Mouse (Mus musculus) ovary, postnatal 10 days (tissue): ENCODE results near the gene BC017158.
A peak's percentile ranks its signal among the peaks of the same experiment; 100 is the strongest.

Experiments
- DNase-seq: peaks from one replicate; pipeline ENCODE4 v3.0.0; 2022; ENCODE audit warnings: low spot score

Gene BC017158

GRCm38 (mm10) chr7:128256783-128257334 lies 41.1 kb downstream of the BC017158 start:
- no peak for DNase-seq

- no peak for DNase-seq
These were observed 42.2 kb downstream of the BC017158 start for GRCm38 (mm10) chr7:128255757-128256156.

DNA sequence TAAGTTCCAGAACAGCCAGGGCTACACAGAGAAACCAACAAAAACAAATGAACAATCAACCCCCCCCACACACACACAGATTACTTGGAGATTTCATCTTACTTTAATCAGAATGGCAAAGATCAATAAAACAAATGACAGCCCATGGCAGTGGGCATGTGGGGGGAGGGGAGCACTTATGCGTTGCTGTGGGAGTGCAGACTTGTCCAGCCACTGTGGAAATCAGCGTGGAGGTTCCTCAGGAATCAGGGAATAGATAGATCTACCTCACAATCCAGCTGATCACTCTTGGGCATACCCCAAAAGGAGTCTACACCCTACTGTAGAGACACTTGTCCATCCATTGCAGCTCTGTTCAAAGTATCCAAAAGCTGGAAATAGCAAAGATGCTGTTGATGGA lies 43.0 kb downstream of the BC017158 start:
- DNase-seq = no peak

DNA sequence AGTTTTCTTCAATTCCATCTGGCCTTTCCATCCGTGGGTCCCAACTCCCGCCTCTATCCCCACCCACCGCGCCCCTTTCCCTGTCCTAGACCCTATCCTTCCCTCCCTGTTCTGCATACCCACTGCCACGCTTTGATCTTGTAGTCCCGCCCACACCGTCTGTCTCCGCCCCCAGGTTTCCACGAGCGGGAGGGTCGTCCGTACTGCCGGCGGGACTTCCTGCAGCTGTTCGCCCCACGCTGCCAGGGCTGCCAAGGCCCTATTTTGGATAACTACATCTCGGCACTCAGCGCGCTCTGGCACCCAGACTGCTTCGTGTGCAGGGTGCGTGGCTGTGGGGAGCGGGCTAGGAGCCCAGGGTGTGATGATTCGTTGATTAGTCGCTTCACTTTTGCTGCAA lies 45.4 kb downstream of the BC017158 start:
- DNase-seq = no peak

DNA sequence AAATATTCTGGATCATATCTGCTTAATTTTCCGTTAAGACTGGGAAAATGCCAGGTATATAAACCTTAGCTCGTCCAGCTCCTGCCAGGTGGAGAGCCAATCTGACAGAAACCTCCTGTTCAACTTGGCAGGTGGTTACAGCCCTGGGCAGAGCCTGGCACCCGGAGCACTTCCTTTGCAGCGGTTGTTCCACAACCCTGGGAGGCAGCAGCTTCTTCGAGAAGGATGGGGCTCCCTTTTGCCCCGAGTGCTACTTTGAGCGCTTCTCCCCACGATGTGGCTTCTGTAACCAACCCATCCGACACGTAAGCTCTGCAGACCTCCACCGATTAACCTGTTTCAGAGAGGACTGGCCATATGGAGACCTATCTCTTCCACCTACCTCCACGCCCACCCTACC lies 46.0 kb downstream of the BC017158 start:
- DNase-seq = no peak

DNA sequence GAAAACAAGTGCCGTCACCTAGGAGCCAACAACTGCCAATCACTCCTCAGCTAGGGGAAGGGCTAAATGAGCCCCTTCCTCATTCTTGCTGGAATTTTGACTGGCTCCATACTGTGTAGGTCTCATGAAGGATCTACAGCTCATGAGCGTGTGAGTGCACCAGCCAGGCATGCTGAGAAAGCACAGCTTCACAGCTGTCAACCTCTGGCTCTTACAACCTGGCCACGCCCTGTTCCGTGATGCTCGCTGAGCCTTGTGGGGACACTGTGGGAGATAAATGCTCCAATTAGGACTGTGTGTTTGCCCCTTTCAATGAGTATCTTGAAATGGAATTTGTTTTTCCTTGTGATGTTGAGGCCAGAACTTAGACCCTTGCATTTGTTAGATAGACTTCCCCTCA lies 48.0 kb downstream of the BC017158 start:
- no peak for DNase-seq

DNA sequence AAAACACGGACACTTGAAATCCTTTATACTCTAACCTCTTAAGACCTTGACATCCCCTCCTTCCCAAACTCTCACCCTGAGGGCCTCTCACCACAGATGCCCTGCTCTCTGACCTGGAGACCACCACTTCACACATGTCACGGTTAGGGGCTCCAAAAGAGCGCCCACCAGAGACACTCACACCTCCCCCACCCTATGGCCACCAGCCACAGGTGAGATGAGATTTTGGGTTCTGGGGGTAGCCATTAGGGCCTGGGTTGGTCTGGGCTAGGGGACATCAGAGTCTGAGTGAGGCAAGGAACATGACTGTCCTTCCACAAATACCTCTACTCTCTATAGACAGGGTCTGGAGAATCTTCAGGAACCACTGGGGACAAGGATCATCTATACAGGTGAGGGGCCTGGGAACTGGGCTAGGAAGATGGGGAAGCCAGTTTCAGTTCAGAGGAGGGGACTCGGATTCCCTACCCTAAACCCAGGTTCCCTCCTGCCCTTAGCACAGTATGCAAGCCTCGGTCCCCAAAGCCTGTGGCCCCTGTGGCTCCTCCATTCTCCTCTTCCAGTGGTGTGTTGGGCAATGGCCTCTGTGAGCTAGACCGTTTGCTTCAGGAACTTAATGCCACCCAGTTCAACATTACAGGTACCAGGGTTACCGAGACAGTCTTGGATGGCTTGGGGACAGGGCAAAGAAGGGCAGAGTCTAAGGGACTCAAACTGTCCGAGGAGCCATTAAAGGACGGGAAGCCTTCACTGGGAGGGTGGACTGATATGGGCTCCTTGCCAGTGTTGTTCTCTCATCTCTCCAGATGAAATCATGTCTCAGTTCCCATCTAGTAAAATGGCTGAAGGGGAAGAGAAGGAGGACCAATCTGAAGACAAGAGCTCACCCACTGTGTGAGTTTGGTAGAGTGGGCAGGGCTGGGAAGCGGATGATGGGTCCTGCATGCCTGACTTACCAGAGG lies 49.6 kb downstream of the BC017158 start:
- DNase-seq = no peak

DNA sequence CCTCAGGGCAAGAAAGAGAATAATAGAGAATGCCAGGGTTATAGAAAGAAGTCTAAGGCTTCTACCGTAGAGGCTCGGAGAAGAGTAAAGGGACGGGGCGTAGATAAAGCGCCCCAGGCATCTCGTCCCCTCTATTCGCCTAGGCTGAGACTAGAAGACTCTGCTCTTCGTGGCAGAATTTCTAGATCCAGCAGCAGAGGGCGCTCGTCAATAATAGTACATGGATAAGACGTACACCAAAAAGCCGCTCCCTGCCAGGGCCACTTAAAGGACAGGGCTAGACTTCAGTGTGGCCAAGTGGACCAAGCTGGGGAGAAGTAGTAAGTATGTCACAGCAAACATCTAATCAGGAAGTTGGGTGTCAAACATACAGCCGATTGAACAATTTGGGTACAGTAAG lies 50.5 kb downstream of the BC017158 start:
- DNase-seq = peak; percentile 64

GRCm38 (mm10) chr7:128246496-128247391 lies 51.2 kb downstream of the BC017158 start, which contains the start of gene Tgfb1i1:
Gene Tgfb1i1, plus strand, starts transcription at chr7:128246812.
- peak; percentile 45 for DNase-seq

DNA sequence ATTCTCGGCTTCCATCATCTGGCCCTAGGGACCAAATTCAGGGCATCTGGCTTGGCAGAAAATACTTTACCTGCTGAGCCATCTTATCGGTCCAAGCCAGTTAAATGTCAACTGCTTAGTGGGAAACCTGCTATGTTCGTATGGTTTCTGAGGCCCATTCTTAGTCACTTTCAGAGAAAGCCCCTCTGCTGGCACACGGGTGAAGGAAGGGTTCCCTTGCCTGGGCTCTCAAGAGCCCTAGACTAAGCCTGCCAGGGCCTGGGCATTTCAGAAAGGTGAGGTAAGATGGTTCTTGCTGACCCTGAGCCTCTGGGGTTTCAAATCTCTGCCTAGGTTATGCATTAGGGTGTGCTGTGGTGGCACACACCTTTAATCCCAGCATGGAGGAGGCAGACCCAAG lies 52.4 kb downstream of the BC017158 start:
- DNase-seq = no peak

GRCm38 (mm10) chr7:128244410-128245025 lies 53.5 kb downstream of the BC017158 start:
- DNase-seq = no peak

GRCm38 (mm10) chr7:128243921-128244320 lies 54.0 kb downstream of the BC017158 start:
- DNase-seq = no peak

GRCm38 (mm10) chr7:128242331-128242730 lies 55.6 kb downstream of the BC017158 start:
- DNase-seq = no peak

GRCm38 (mm10) chr7:128240131-128240784 lies 57.7 kb downstream of the BC017158 start:
- no peak for DNase-seq

DNA sequence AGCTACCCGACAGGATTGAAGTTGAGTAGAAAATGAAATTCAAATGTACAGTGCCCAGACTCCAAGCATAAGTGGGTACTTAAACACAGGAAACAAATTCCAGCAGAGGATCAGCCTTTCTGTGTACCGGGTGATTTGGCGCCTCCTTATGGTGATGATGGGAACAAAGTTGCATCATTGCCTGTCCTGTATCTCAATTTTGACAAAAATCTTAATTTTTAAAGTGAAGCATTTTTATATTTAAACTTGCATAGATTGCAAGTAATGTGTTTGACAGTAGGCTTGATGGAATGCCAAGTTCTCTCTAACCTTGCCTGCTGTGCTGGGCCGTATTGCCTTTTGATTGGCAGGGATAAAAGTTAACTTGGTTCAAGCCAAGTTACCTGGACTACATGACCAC lies 59.0 kb downstream of the BC017158 start:
- no peak for DNase-seq

DNA sequence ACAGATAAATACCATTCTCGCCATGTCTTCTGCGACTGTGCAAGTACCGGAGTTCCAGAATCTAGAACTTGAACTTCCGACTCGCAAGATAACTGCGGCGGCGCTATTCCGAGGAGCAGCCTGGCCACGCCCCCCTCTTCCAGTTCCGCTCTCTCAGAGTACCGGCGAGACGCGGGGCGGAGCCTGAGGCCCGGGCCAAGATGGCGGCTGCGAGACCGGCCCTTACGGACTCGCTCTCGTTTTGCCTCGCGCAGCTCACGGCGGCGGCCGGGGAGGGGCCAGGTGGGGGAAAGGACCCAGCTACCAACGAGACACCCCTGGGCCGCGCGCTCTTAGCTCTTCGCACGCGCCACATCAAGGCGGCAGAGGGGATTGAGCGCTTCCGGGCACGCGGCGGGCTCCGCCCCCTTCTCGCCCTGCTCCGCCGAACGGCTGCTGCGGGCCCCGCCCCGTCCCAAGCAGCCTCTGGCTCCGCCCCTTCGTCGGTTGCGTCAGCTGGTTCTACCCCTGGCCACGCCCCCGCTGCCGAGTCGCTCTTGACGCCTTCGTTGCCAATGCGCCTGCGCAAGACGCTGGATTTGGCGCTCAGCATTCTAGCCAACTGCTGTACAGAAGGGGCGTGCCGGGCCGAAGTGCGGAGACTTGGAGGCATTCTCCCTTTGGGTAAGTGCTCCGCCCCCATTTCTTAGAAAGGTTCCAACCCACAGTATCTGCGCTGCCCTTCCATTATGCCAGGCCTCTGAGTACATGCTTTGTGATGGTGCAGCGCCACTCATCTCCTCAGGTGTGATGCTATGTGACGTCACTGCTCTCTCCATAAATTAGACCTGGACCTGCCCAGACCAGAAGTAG lies 59.8 kb downstream of the BC017158 start, which contains the start of gene 9130023H24Rik:
TSS of gene 9130023H24Rik (minus strand) at position 105 of the 852 bp plus-strand sequence.
- peak; percentile 99 for DNase-seq

DNA sequence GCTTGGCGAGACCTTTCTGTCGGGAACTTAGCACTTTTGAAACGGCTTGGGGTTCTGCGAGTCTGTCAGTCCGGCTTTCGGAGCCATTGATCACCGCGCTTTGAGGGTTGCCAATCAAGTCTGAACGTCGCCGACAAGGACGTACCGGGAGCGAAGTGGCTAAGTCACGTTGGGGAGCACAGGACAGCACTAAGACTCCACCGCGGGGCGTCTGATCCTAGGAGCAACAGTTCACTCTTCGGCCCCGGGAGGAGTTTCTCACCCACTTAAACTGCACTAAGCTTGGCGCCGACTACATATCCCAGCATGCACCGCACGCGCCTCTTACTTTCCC lies 60.4 kb downstream of the BC017158 start:
- no peak for DNase-seq

DNA sequence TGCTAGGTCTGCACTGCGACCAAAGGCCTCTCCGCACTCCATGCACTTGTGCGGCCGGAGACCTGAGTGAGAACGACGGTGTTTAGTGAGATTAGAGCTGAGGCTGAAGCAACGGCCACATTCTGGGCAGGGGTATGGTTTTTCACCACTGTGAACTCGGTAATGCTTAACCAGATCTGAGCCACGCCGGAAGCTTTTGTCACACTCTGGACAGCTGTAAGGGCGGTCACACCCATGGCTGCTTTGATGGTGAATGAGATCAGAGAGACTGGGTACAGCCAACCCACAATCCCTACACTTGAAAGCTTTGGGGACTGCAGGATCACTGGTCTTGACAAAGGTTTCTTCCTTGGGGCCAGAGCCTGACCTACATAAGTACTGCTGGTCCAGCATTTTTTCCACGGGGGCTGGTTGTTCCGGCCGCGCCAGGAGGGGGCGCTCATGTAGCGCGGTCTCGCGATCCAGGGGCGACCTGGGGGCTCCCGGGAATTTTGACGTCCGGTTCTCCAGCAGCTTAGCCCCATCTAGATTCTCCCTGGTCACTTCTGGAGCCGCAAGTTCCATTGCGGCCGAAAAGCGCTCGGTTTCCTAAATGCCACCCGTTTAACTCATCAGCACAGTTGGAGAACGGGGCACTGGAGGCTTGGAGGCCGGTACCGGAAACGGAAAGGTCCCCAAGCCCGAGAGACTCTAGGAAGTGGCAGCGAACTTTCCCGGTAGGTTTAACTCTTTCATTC lies 60.9 kb downstream of the BC017158 start, which contains the start of gene Armc5:
TSS of gene Armc5 (plus strand) at position 487 of the 737 bp plus-strand sequence.
- peak; percentile 85 for DNase-seq

DNA sequence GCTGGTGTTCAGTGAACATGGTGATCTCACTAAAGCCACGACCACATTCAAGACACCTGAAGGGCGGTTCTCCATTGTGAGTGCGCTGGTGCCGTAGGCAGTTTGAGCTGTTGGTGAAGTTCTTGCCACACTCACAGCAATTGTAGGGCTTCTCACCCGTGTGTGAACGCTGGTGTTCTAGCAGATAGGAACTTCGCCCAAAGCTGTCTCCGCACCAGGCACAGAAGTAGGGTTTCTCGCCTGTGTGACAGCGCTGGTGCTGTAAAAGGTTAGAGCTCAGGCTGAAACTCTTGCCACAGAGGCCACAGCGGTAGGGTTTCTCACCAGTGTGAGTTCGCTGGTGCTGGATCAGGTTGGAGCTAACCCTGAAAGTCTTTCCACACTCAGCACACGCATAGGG lies 61.5 kb downstream of the BC017158 start:
- no peak for DNase-seq

DNA sequence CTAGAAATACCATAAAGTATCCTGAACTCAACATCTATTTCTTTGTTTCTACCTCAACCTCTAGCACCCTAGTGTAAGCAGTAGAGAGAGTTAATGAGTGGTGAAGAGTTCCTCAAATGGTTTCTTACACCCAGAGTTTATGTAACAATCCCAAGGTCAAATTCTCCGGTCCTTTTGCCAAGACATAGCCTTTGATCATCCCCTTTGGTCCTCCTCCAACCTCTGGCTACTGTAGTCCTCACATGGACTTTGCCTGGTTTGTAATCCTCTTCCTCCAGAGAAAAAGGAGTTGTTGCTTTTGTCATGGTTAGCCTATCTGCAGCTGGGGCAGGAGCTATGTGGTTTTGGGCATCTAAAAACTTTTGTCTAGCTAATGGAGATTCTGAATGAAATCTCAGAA lies 62.5 kb downstream of the BC017158 start:
- DNase-seq = no peak
